Mouse (Mus musculus) ES-E14 (cell line): ENCODE data around the gene Ccser2.

Source experiments
- MAFK ChIP-seq: IDR thresholded peaks from 2 replicates; pipeline ENCODE4 v1.6.1; 2014; ENCODE audit warnings: mild to moderate bottlenecking, low read depth, low read length, inconsistent platforms; ENCODE audit not compliant: insufficient read depth
- ZC3H11A ChIP-seq: IDR thresholded peaks from 2 replicates; pipeline ENCODE4 v1.6.1; 2012; ENCODE audit warnings: low read depth, mild to moderate bottlenecking, inconsistent platforms, low read length, borderline replicate concordance
- ZNF384 ChIP-seq: IDR thresholded peaks from 2 replicates; pipeline ENCODE4 v1.6.1; 2012; ENCODE audit warnings: low read depth, low read length, inconsistent platforms

GRCm38 (mm10) chr14:37002852-37003251 is 34.3 kb upstream of the Ccser2 start:
- no peak for TF ChIP-seq ZNF384
- no peak for TF ChIP-seq ZC3H11A
- TF ChIP-seq MAFK = no peak
